Mouse (Mus musculus) limb, embryonic 14.5 days (tissue): Measurements from ENCODE around the gene Yju2. TPM values are rescaled to one million over a fixed set of nuclear protein-coding genes. Genes with fewer than 3 reads are reported as not detected.
A peak's percentile ranks its signal among the peaks of the same experiment; 100 is the strongest.

ENCODE experiments used
- ATAC-seq: fragments of 200-750 bp; cut with Nextera tagmentation; 2 replicates; pipeline ENCODE4 v1.8.0; 2017; ENCODE audit warnings: low read depth, moderate number of reproducible peaks, moderate TSS enrichment; ENCODE audit not compliant: low FRiP score
- DNase-seq: peaks from one replicate; pipeline ENCODE4 v3.0.0-alpha.2; 2015; ENCODE audit warnings: low spot score
- H3K27ac ChIP-seq: fragments of 300-500 bp; sonication (generic); replicated peaks from 2 replicates; pipeline ENCODE4 v1.5.1; 2014; ENCODE audit warnings: low read depth, mild to moderate bottlenecking, low read length, moderate library complexity, mixed read lengths
- H3K27me3 ChIP-seq: fragments of 300-500 bp; sonication (generic); 2 replicates; pipeline ENCODE4 v1.6.1; 2014; ENCODE audit warnings: low read length, mixed read lengths; ENCODE audit not compliant: control insufficient read depth, insufficient read depth
- H3K36me3 ChIP-seq: fragments of 300-500 bp; sonication (generic); 2 replicates; pipeline ENCODE4 v1.6.1; 2014; ENCODE audit warnings: mild to moderate bottlenecking, low read length, moderate library complexity, mixed read lengths; ENCODE audit not compliant: control insufficient read depth, insufficient read depth
- H3K4me1 ChIP-seq: fragments of 300-500 bp; sonication (generic); 2 replicates; pipeline ENCODE4 v1.6.1; 2014; ENCODE audit warnings: antibody characterized with exemption, low read length, mixed read lengths; ENCODE audit not compliant: control insufficient read depth, insufficient read depth
- H3K4me2 ChIP-seq: fragments of 300-500 bp; sonication (generic); replicated peaks from 2 replicates; pipeline ENCODE4 v1.6.1; 2014; ENCODE audit warnings: low read depth, mild to moderate bottlenecking, low read length, moderate library complexity; ENCODE audit not compliant: severe bottlenecking
- H3K4me3 ChIP-seq: fragments of 300-500 bp; sonication (generic); replicated peaks from 2 replicates; pipeline ENCODE4 v1.5.1; 2014; ENCODE audit warnings: low read length
- H3K9ac ChIP-seq: fragments of 300-500 bp; sonication (generic); 2 replicates; pipeline ENCODE4 v1.6.1; 2014; ENCODE audit warnings: mild to moderate bottlenecking, low read depth, low read length, moderate library complexity; ENCODE audit not compliant: severe bottlenecking
- H3K9me3 ChIP-seq: fragments of 300-500 bp; sonication (generic); 2 replicates; pipeline ENCODE4 v1.6.1; 2016; ENCODE audit warnings: low read length; ENCODE audit not compliant: control insufficient read depth
- POLR2A ChIP-seq: fragments of 200-500 bp; IDR thresholded peaks from 2 replicates; pipeline ENCODE4 v1.8.0; 2012; ENCODE audit warnings: inconsistent platforms, mild to moderate bottlenecking, moderate library complexity, borderline replicate concordance; ENCODE audit not compliant: insufficient read depth, insufficient read length; ENCODE audit errors: extremely low read depth
- WGBS: fragments of 180-500 bp; shearing (Covaris S2); extraction: QIAGEN DNeasy Blood & Tissue Kit; methylation state at CpG from one replicate; pipeline ENCODE4 v1.1.7; 2014; 5-methylcytosine and 5-hydroxymethylcytosine counted together
- polyA plus RNA-seq, 2 experiments: library from polyadenylated mRNA; depleted of rRNA in 1 of 2; stranded (reverse) in 1 of 2; unstranded in 1 of 2; fragments of >200 nt; fragmentation: Nextera tagmentation in 1 of 2; extraction: Ambion mirVana in 1 of 2; gene quantifications; 2 replicates each; pipeline versions ENCODE4 v1.2.1 to v1.2.3; 2012 to 2014

Yju2 gene
- polyA plus RNA-seq, 2 experiments: 13.3 to 16.7 TPM

DNA sequence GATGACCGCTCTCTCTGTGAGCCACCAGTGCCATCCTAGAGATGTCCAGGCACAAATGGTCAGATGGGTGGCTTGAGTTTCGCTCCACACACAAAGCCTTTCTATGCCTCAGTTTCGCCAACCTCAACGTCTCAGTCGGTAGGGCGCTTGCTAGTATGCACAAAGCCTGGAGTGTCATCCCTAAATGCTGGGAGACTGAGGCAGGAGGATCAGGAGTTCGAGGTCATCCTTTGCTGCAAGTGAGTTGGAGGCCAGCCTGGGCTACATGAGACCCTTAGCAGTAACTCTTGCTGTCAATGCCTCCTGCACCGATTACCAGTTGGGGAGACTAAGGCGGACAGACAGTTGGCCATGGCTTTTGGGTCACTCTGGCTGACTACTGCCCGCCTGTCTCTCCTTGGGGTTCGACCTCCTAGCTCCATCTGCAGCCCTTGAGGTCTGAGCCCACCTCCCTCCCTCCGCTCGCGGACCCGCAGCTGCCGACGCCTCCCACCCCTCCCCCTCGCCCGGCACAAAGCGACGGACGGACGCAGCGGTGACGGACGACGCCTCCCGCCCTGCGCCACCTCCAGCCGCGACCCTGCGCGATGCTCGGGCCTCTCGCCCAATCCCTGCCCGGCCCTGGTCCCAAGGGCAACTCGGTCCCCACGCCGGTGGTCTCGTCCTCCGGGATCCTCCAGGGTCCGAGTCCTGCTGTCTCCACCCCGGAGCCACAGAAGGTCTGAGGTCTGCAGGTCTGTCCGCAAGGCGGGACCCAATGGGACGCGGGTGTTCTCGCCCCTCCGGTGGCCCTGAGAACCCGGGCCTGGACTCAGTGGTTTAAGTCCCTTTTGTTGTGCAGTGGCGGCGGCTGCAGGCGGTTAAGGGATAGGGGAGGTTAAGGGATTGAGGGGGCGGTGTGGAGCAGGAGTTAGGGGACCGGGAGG is 11.3 kb downstream of the Yju2 start, which contains the start of gene Shd:
TSS of gene Shd (plus strand) at position 502 of the 926 bp plus-strand sequence.
- 10% methylated on average over 41 of the region's 55 CpGs for WGBS
- H3K27ac ChIP-seq: no peak within 1 kb of the TSS
- no peak; the same call in 1 of the 2 replicates for TF ChIP-seq POLR2A
- no peaks in the 10 kb centered on the region for H3K9me3 ChIP-seq
- peak within 1 kb of the TSS; percentile 63 for H3K4me3 ChIP-seq
- DNase-seq: no peak
- peak within 1 kb of the TSS; percentile 80 for H3K9ac ChIP-seq
- peaks cover 6% of the 10 kb centered on the region; the same call in 1 of the 2 replicates for H3K4me1 ChIP-seq
- peak; percentile 69 for ATAC-seq
- no peaks in the 10 kb centered on the region for H3K27me3 ChIP-seq
- H3K36me3 ChIP-seq: peaks cover 33% of the 10 kb centered on the region
- peak within 1 kb of the TSS; percentile 90 for H3K4me2 ChIP-seq

DNA sequence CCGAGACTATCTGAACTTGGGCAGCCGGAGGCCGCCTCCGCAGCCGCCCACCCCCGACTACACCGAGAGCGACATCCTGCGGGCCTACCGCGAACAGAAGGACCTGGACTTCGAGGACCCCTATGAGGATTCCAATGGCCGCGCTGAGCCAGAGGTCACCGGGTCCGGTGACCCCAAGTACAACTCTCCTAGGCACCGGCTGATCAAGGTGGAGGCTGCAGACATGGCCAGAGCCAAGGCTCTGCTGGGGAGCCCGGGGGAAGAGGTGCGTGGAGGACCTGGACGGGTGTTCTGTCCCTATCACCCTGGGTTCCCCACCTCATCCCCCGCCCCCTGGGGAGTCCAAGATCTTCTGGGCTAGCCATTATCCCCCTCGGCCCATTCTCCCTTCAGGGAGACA is 12.6 kb downstream of the Yju2 start:
- Histone ChIP-seq H3K4me2 (peak overlapping the region; percentile 90), H3K27me3 (no peaks in the 10 kb centered on the region), H3K36me3 (peaks cover 23% of the 10 kb centered on the region), H3K4me1 (peaks cover 6% of the 10 kb centered on the region; the same call in 1 of the 2 replicates), H3K9ac (peak overlapping the region; percentile 80; the same call in 1 of the 2 replicates), H3K4me3 (peak overlapping the region; percentile 63), H3K27ac (no peak overlapping the region), H3K9me3 (no peaks in the 10 kb centered on the region)
- DNase-seq: no peak
- TF ChIP-seq POLR2A: no peak
- ATAC-seq: no peak
- 28% methylated on average over 21 of the region's 22 CpGs for WGBS

DNA sequence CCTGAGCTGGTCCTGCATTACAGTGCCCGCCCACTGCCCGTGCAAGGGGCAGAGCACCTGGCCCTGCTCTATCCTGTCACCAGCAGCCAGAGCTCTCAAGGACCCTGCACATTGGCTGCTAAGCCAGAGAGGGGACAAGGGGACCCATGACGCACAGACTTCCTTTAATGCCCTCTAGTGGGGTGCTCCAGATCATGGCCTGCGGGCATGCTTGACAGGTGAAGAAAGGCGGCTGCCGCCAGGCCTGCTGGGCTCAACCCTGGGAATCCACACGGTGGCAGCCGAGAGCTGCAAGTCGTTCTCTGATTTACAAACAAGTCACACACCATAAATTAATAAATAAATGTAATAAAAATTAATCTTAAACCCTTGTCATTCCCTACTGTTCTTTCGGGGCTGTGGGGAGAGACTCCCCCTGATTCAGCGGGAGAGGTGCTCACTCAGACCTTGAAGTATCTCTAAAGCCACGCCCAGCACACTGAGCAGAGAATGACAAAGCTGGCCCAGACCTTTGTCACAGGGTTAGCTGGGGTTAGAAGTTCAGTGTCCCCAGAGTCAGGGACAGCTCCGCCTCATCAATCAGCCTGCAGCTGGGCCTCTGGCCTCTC is 17.5 kb downstream of the Yju2 start:
- Histone ChIP-seq H3K27ac (no peak overlapping the region), H3K9ac (no peak overlapping the region), H3K4me1 (peaks cover 2% of the 10 kb centered on the region; the same call in 1 of the 2 replicates), H3K4me2 (no peak overlapping the region), H3K36me3 (peaks cover 3% of the 10 kb centered on the region), H3K9me3 (no peaks in the 10 kb centered on the region), H3K27me3 (no peaks in the 10 kb centered on the region), H3K4me3 (no peak overlapping the region)
- ATAC-seq (peak; percentile 41; the same call in 1 of the 2 replicates), DNase-seq (peak; percentile 73)
- WGBS: 23% methylated on average over 12 of the region's 13 CpGs
- no peak for TF ChIP-seq POLR2A

DNA sequence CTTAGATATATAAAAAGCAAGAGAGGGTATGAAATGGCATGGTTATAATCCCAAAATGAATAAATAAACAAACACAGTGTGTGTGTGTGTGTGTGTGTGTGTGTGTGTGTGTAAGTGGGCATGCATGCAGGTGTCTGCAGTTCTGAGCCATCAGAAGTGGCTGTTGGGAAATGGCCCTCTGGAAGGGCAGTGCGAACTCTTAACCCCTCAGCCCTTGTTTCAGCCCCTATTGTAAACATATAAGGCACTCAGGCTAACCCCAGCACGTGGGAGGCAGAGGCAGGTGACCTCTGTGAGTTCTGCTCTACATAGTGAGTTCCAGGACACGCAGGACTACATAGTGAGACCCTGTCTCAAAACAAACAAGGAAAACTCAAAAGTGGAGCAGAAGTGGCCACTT is 18.4 kb downstream of the Yju2 start:
- no peak overlapping the region for H3K4me2 ChIP-seq
- H3K9me3 ChIP-seq: no peaks in the 10 kb centered on the region
- H3K27me3 ChIP-seq: no peaks in the 10 kb centered on the region
- no peak overlapping the region for H3K27ac ChIP-seq
- no peak for DNase-seq
- no peak overlapping the region for H3K9ac ChIP-seq
- no peaks in the 10 kb centered on the region for H3K4me1 ChIP-seq
- no peak for TF ChIP-seq POLR2A
- no peak overlapping the region for H3K4me3 ChIP-seq
- H3K36me3 ChIP-seq: peaks cover 3% of the 10 kb centered on the region
- WGBS: 54% methylated on average over 3 of the region's 3 CpGs
- ATAC-seq: no peak
